Mouse (Mus musculus): Measurements from ENCODE around the gene Rcl1.
A peak's percentile ranks its signal among the peaks of the same experiment; 100 is the strongest.

The Rcl1 gene

GRCm38 (mm10) chr19:29112662-29113061, 11.5 kb downstream of the Rcl1 start:
- peak; percentile 45 to 87 for DNase-seq (ENCODE audit: inconsistent age in 2 of 2, low spot score in 1 of 2)

- DNase-seq (ENCODE audit: inconsistent age in 2 of 2, low spot score in 1 of 2) = peak in 1 of 2 experiments; percentile 22
These were observed 12.8 kb downstream of the Rcl1 start for GRCm38 (mm10) chr19:29113746-29114649.

- DNase-seq (ENCODE audit: inconsistent age in 2 of 2, low spot score in 1 of 2) = no peak
These were observed 15.6 kb downstream of the Rcl1 start for GRCm38 (mm10) chr19:29116796-29117195.

GRCm38 (mm10) chr19:29118196-29118595, 17.0 kb downstream of the Rcl1 start:
- no peak for DNase-seq (ENCODE audit: inconsistent age in 2 of 2, low spot score in 1 of 2)

- no peak for DNase-seq (ENCODE audit: inconsistent age in 2 of 2, low spot score in 1 of 2)
These were observed 19.1 kb downstream of the Rcl1 start for GRCm38 (mm10) chr19:29120311-29120710.

GRCm38 (mm10) chr19:29121394-29121793, 20.2 kb downstream of the Rcl1 start:
- peak in 1 of 2 experiments; percentile 60 for DNase-seq (ENCODE audit: inconsistent age in 2 of 2, low spot score in 1 of 2)

- DNase-seq (ENCODE audit: inconsistent age in 2 of 2, low spot score in 1 of 2) = no peak
These were observed 23.9 kb downstream of the Rcl1 start for GRCm38 (mm10) chr19:29124886-29125585.

- DNase-seq (ENCODE audit: inconsistent age in 2 of 2, low spot score in 1 of 2) = no peak
These were observed 25.3 kb downstream of the Rcl1 start for GRCm38 (mm10) chr19:29126347-29127015.

- DNase-seq (ENCODE audit: inconsistent age in 2 of 2, low spot score in 1 of 2) = no peak
These were observed 26.2 kb downstream of the Rcl1 start for GRCm38 (mm10) chr19:29127331-29127730.

- peak in 1 of 2 experiments; percentile 75 for DNase-seq (ENCODE audit: inconsistent age in 2 of 2, low spot score in 1 of 2)
These were observed 27.0 kb downstream of the Rcl1 start for GRCm38 (mm10) chr19:29128217-29128616.

GRCm38 (mm10) chr19:29129551-29129950, 28.4 kb downstream of the Rcl1 start:
- no peak for DNase-seq (ENCODE audit: inconsistent age in 2 of 2, low spot score in 1 of 2)

GRCm38 (mm10) chr19:29131171-29131570, 30.0 kb downstream of the Rcl1 start:
- DNase-seq (ENCODE audit: inconsistent age in 2 of 2, low spot score in 1 of 2) = no peak

- no peak for DNase-seq (ENCODE audit: inconsistent age in 2 of 2, low spot score in 1 of 2)
These were observed 33.1 kb downstream of the Rcl1 start for GRCm38 (mm10) chr19:29134293-29134692.

- DNase-seq (ENCODE audit: inconsistent age in 2 of 2, low spot score in 1 of 2) = no peak
These were observed 34.1 kb downstream of the Rcl1 start for GRCm38 (mm10) chr19:29135172-29135736.

GRCm38 (mm10) chr19:29138546-29139270, 37.5 kb downstream of the Rcl1 start:
- no peak for DNase-seq (ENCODE audit: inconsistent age in 2 of 2, low spot score in 1 of 2)

GRCm38 (mm10) chr19:29139699-29140456, 38.7 kb downstream of the Rcl1 start:
- no peak for DNase-seq (ENCODE audit: inconsistent age in 2 of 2, low spot score in 1 of 2)

- DNase-seq (ENCODE audit: inconsistent age in 2 of 2, low spot score in 1 of 2) = no peak
These were observed 39.8 kb downstream of the Rcl1 start for GRCm38 (mm10) chr19:29140933-29141332.

- no peak for DNase-seq (ENCODE audit: inconsistent age in 2 of 2, low spot score in 1 of 2)
These were observed 41.1 kb downstream of the Rcl1 start for GRCm38 (mm10) chr19:29142307-29142706.

- DNase-seq (ENCODE audit: inconsistent age in 2 of 2, low spot score in 1 of 2) = no peak
These were observed 44.2 kb downstream of the Rcl1 start for GRCm38 (mm10) chr19:29145421-29145820.

GRCm38 (mm10) chr19:29146820-29147219, 45.6 kb downstream of the Rcl1 start:
- DNase-seq (ENCODE audit: inconsistent age in 2 of 2, low spot score in 1 of 2) = no peak
